Mouse (Mus musculus) heart, postnatal 25 days (tissue): ENCODE data around the gene Plekha7. TPM values are rescaled to one million over a fixed set of nuclear protein-coding genes. Genes with fewer than 3 reads are reported as not detected.
A peak's percentile ranks its signal among the peaks of the same experiment; 100 is the strongest.
"Not testable (repeated sequence)": the region's sequence is repeated elsewhere in the genome, so short reads cannot be mapped to it uniquely, and the experiment has no call there.

Experiments
- DNase-seq: peaks from one replicate; pipeline ENCODE4 v3.0.0; 2022; ENCODE audit warnings: low spot score
- intact Hi-C: fragments of 180-260 bp; cut with DNase I; formaldehyde crosslinking; loops from one replicate; pipeline ENCODE4 v1.15.1; 2025
- total RNA-seq, 2 experiments: library from RNA; stranded (reverse); gene quantifications; 2 replicates each; pipeline ENCODE4 v1.2.3; 2021

Gene Plekha7
- total RNA-seq, 2 experiments from 2014 or later: 6.7 to 6.8 TPM

DNA sequence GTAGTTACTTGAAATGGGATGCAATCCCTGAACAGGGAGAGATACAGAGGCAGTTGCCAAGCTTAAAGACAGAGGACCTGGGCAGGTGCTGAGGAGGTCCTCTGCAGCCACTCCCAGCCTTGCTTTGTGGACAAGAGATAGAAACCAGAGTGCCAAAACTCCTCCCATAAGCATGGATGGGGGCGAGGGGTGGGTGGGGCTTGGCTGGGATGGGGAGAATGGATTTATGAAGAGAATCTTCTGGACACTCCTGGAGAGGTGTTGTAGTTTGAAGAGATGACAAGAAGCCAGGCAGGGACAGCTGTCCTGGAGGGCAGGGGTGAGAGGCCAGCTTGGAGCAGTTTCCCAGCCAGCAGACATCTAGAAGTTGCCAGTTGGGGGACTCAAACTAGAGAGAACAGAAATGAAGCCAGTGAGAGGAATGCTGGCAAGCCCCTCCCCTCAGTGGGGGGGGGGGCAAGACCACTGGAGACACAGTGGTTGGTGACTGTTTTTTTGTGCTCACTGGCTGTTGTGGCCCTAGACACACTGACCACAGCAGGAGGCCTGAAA is 188.8 kb downstream of the Plekha7 start:
- intact Hi-C loops: no loop called here
- no peak for DNase-seq

DNA sequence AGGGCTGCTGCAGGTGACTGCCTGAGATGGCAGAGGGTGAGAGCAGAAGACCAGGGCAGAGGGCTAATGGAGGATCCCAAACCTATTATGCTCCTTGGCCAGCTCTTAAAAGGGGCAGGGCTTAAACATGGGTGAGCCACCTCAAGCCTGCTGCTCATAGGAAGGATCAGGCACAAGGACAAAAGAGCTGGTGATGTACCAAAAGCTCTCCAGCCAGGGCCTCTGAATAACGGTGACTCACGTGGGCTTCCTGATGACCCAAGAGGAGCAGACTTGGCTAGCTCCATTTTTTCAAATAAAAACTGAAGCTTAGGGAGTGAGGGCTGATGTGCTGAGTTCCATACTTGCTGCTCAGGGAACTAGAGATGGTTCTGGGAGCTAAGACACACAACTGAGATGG is 192.2 kb downstream of the Plekha7 start:
- intact Hi-C loops: no loop called here
- DNase-seq: no peak

DNA sequence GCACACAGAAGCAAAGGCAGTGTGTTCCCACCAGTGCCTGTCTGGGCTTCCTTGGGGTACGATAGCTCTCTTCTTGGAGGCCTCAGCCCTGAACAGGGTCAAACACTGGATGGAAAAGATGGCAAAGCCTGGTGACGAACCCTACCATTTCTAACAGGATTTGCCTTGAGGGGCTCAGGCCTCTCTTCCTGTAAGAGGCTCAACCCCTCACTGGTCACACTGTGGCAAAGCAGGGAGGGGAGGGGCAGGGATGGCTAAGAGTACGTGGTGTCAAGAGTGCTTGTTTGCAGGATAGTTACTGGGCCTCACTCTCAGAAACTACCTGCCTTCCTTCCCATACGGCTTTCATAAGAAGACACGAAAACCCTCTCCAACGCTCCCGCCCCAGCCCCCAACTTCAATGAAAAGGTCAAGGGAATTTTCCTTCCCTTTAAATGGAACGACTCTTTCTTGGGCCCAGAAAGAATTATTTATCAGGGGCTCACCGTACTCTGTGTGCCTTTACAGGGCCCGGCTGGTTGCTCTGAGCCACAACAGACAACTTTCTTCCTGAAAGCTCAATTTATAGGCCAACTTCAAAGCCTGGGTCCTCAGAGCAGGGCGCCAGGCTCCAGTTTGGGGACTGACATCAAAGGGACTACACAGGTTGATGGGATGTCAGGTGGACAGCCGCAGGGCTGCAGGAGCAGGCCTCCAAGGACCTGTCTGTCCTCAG is 192.8 kb downstream of the Plekha7 start:
- no peak for DNase-seq
- intact Hi-C loops: no loop called here

DNA sequence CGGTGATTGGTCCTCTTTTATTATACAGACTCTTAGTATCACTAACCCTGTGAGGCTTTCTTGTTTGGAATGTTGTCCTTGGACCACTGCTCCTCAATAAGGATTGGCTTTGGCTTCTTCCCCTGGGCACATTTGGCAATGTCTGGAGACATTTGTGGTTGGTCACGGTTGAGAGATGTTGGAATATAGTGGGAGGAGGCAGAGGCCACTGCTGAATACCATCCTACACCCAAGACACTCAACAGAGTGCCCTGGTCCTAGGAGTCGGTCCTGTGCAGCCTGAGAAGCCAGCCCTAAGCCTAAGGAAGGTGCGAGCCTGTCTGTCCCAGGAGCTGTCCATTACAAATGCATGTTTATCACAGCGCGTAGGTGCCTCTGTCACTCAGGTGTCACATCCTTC is 196.6 kb downstream of the Plekha7 start:
- DNase-seq: no peak
- intact Hi-C loops: no loop called here

DNA sequence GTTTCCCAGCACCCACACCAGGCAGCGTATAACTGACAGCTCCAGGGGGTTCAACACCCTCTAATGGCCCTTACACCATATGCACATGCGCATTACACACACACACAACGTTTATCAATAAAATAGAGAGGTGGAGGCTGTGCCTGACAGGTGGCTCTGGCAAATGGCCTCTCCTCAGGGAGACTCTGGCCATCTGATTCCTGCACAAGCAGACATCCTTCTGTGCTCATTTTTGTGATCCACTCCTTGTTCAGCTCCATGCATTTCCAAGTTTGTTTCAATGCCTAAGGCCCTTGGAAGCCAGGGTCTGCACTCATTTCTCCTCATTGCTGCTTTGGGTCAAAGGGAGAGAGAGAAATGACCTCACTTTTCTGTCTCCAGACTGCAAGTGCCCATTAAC is 197.5 kb downstream of the Plekha7 start:
- DNase-seq: no peak
- intact Hi-C loops: no loop called here

DNA sequence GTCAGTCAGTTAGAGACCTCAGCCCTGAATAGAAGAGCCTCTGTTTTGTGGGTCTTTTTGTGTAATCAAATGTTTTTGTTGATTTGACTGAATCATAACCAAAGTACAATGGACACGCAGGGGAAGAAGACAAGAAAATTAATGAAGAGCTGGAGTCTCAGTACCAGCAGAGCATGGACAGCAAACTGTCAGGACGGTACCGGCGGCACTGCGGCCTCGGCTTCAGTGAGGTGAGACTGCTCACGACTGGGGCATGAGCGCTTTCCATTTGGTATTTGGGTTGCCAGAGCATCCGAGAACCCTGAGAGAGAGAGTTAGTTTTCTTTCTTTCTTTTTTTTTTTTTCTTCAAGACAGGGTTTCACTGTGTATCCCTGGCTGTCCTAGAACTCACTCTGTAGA is 205.1 kb downstream of the Plekha7 start:
- DNase-seq: no peak
- intact Hi-C loops: no loop called here

DNA sequence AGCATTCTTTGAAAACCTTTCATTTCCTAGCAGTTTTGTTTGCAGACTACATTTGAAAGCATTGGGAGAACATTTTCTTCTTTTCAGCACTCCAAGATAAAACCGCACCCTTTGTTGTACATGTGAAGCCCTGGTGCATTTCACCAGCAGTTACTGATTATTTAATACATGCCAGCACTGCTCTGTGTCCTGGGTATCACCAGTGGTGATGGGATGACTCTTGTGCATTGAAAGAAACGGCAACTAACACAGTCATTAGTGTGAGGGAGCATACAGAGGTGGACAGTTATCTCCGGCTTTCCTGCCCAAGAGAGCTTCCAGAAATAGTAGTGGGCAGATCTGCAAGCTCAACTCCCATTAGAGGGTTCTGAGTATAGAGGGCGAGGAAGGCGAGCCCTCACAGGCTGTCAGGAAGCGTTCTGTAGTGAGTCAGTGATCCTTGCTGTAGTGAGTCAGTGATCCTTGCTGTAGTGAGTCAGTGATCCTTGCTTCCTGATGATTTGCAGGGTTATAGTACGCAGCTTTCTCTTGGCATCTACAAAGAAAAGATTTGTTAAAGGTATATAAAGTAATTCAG is 208.1 kb downstream of the Plekha7 start:
- no peak for DNase-seq
- intact Hi-C loops: no loop called here

DNA sequence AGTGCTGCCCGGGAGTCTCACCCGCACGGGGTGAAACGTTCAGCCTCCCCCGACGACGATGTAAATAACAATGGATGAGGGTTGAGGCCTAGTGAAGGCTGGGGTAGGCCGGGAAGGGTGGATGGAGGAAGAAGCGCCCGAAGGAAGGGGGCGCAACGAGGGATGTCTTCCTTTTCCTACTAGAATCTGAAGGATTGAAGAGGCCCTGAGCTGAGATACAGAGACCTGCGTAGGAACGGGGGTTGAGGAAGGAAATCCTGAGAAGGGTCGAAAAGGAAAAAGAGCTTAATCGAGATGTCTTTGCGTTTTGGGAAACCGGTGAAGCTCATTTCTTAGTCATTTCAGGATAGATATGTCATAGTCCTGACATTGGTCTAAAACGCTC is 214.7 kb downstream of the Plekha7 start:
- intact Hi-C loops: no loop called here
- DNase-seq: no peak

DNA sequence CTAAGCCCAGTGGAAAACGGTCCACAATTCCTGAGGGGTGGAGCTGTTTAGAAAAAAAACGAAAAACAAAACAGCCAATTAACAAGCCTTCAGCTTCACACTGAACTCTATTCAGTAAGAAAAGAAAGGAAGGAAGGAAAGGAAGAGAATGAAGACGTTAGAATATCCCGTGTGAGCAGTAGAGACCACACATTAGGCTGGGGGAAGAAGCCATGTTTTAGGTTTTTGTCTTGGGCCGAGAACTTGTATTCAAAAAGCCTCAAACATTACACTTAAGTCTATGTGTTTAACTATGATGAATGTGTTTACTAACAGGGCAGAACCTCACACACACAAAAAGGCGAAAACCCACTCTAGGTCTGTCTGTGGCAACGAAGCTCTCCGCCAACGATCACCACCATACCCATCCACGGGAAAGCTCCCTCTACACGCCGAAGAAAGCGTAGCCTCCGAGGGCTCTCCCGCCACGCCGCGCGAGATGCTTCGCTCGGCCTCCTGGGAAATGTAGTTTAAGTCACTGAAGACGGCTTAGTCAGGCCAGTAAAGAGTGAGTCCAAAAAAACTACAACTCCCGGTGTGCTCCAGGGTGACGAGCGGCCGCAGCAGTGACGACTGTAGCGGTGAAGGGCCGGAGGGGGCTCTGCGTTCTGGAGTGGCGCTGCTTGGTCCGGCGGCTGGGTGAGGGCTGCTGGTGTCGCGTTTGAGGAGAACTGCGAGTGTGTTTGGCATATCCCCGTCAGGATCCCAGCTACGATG is 215.3 kb downstream of the Plekha7 start:
- intact Hi-C loops: no loop called here
- peak; percentile 92 for DNase-seq

DNA sequence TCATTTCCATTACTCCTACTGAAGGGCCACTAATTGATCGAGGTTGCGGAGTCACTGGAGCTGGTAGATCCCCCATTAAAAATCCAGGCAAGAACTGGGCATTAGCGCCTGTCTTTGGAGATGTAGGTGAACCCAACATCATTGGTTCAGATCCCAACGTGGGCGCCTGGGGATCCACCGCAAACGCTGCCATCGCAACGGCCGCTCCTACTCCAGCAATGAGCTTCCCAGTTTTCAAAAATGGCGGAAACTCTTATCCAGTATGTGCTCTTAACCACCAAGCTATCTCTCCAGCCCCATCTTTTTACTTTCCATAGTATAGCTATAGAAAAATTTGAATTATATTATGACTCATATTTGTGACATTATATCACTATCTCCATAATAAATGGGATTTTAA is 223.8 kb downstream of the Plekha7 start, which contains the start of gene Gm4353:
TSS of gene Gm4353 (minus strand) at position 270 of the 400 bp plus-strand sequence.
- intact Hi-C loops, DNase-seq: not testable (repeated sequence)

Other genes with a start within 250 kb of the Plekha7 start
- 1 to 10 TPM in 1 of 2 experiments, under 1 TPM in 1; 0.62 to 1.1 TPM for gene Gm4353, start 223.7 kb downstream of the Plekha7 start, total RNA-seq
- 100 to 1,000 TPM; 316 to 318 TPM for gene Rps13, start 25.8 kb upstream of the Plekha7 start, total RNA-seq
- 10 to 100 TPM; 15.6 to 18.5 TPM for gene Pik3c2a, start 135.1 kb upstream of the Plekha7 start, total RNA-seq
- gene Nucb2, start 196.0 kb upstream of the Plekha7 start, total RNA-seq: 1 to 10 TPM; 8.1 to 8.9 TPM